Mouse (Mus musculus) gastrocnemius, postnatal 36 days (tissue): ENCODE data around the gene Lamc2. TPM values are rescaled to one million over a fixed set of nuclear protein-coding genes. Genes with fewer than 3 reads are reported as not detected.
A peak's percentile ranks its signal among the peaks of the same experiment; 100 is the strongest.

Source experiments
- DNase-seq, 2 experiments: peaks; one replicate each; pipeline ENCODE4 v3.0.0; 2022
- intact Hi-C: fragments of 180-260 bp; cut with DNase I; formaldehyde crosslinking; loops from one replicate; pipeline ENCODE4 v1.15.1; 2025
- long read RNA-seq, 2 experiments: library from polyadenylated mRNA; stranded (forward); transcript quantifications; one replicate each; pipeline ENCODE4 v2.0.0; 2021
- total RNA-seq, 2 experiments: library from RNA; stranded (reverse); gene quantifications; 2 replicates each; pipeline ENCODE4 v1.2.3; 2021

The Lamc2 gene
- total RNA-seq: 1 to 10 TPM; 3.7 to 3.9 TPM
- long read RNA-seq, experiment 1, partial matches to known transcripts: 2 of 6 reads
- long read RNA-seq, experiment 1, other reads (novel, unspliced or antisense): 3 of 6 reads
- long read RNA-seq, experiment 2, partial matches to known transcripts: 1 of 1 reads
- long read RNA-seq, experiment 2, other reads (novel, unspliced or antisense): 0 of 1 reads

DNA sequence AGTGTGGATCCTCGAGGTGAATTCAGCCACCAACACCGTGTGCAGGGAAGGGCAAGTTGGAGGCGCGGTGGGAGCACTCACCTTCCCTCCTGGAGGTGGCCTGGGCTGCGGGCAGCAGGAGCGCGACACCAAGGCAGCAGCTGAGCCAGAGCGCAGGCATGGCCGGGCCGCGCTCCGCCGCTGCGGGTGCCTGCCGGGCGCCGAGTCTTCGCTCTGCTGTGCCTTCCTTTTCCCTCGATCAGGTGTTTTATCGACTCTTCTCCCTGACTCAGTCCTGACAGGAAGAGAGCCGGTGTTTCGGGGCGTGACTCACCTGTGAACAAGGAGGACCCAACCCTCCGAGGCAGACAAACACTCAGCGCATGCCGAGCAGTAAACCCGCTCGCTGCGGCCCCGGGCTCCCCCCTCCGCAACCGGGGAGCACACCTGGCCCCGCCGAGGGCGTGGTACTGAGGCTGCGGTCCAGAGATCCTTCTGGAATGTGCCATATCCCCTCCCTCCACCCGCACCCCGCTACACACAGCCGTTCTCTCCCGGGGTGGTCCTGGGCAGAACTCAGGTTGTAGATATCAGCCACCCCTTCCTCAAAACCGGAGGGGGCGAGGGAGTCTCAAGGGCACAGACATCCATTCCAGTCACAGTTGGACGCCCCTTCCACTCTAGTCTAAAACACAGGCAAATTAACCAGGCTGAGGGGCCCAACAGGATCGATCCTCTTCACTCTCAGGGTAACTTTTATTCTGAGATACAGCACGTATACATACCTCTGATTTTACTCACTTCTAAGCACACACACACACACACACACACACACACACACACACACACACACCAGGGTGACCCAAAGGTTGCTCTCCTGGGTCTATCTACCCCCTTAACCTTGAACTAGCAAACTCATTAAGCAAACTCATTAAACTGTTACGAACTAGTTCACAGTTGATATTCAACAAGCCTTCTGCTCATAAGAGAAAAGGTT, at the start of gene Lamc2:
TSS of gene Lamc2 (minus strand) at position 620 of the 976 bp plus-strand sequence.
- intact Hi-C loops: no loop called here

DNA sequence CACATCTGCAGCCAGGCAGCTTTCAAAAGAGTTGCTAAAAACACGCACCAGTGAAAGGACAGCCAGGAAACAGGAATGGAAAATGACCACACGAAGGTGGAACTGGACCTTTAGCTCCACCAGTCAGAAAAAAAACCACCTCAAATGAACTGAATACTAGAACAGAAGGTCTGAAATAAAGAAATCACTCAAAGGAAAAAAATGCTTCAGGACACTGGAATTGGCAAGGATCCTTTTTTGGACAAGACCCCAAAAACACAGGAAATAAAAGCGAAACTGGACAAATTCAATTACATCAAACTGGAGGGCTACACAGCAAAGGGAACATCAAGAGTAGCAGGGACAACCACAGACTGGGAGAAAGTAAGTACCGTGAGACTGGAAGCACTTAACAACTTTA, 49.3 kb upstream of the Lamc2 start:
- intact Hi-C loops: no loop called here
- no peak for DNase-seq

More for the DNA sequence above, at the start of gene Lamc2:
- no peak for DNase-seq

GRCm38 (mm10) chr1:153231681-153232080, 45.4 kb upstream of the Lamc2 start:
- intact Hi-C loops: no loop called here
- DNase-seq: no peak

- no peak for DNase-seq
- intact Hi-C loops: loop anchor here (10.0 kb wide), 1 partner anchor 157 kb away; no protein-coding TSS in a partner anchor
Measured at GRCm38 (mm10) chr1:153227916-153228315, 41.7 kb upstream of the Lamc2 start.

- no peak for DNase-seq
- intact Hi-C loops: loop anchor here (10.0 kb wide), 1 partner anchor 158 kb away; no protein-coding TSS in a partner anchor
Measured at GRCm38 (mm10) chr1:153227096-153227495, 40.8 kb upstream of the Lamc2 start.

GRCm38 (mm10) chr1:153225786-153226725, 39.8 kb upstream of the Lamc2 start:
- no peak for DNase-seq
- intact Hi-C loops: loop anchor here (10.0 kb wide), 1 partner anchor 159 kb away; no protein-coding TSS in a partner anchor

GRCm38 (mm10) chr1:153224331-153224730, 38.1 kb upstream of the Lamc2 start:
- intact Hi-C loops: loop anchor here (10.0 kb wide), 1 partner anchor 160 kb away; no protein-coding TSS in a partner anchor
- no peak for DNase-seq

DNA sequence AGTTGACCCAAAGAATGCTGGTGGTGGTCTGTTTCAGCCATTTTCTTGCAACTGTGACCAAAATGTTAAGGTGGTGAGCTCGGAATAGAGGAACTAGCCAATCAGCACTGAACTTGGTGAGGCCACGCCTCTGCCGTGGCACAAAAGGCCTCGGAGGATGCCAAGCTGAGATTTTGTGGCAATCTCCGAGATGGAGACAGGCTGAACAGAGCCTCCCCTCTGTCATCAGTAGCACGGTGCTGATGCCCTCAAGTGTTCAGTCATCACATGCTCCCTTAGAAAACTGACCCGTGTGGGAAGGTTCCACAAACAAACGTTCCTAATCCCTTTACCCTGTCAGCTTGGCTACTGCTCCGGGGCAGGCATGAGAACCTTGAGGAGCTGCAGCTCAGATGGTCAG, 33.1 kb upstream of the Lamc2 start:
- intact Hi-C loops: no loop called here

GRCm38 (mm10) chr1:153216516-153216915, 30.3 kb upstream of the Lamc2 start:
- no peak for DNase-seq
- intact Hi-C loops: no loop called here

More for the DNA sequence above, 33.1 kb upstream of the Lamc2 start:
- no peak for DNase-seq

GRCm38 (mm10) chr1:153215676-153216075, 29.4 kb upstream of the Lamc2 start:
- intact Hi-C loops: no loop called here
- DNase-seq: no peak

GRCm38 (mm10) chr1:153210992-153211391, 24.7 kb upstream of the Lamc2 start:
- intact Hi-C loops: loop anchor here (5.0 kb wide), 1 partner anchor 99 kb away; no protein-coding TSS in a partner anchor
- DNase-seq: no peak

GRCm38 (mm10) chr1:153210198-153210597, 24.0 kb upstream of the Lamc2 start:
- intact Hi-C loops: loop anchor here (5.0 kb wide), 1 partner anchor 98 kb away; no protein-coding TSS in a partner anchor
- no peak for DNase-seq

DNA sequence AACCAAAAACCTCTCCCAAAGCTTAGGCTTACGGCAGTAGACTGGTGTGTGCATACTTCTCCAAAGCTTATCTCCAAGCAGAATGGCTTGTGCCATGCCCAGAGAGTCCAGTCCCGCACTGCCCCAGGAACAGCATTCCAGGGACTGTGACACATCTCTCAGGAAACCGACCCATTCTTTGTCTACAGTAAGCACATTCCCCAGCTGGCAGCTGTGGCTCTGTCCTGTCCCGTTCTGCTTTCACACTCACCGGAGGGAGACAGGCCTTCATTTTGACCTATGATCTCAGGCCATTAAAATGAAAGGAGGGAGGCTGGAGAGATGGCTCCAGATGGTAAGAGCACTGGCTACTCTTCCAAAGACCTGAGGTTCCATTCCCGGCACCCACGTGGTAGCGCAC, 15.9 kb upstream of the Lamc2 start:
- intact Hi-C loops: no loop called here
- no peak for DNase-seq

DNA sequence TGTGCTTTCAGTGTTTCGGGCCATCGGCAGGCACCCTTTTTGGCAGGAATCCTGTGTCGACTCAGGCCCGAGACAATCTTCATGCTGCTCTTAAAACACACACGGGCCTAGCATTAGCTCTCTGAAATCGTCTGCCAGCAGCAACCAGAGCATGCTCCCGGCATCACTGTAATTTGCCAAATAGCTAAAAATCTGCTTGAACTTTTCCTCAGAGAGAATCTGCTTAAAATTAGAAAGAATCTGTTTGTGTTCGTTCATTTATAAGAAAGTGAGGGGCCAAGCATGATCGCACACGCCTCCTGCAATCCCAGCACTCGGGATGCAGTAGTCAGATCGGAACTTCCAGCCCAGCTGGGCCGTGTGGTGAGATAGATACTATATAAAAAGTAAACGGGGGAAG, 15.2 kb upstream of the Lamc2 start:
- intact Hi-C loops: no loop called here

DNA sequence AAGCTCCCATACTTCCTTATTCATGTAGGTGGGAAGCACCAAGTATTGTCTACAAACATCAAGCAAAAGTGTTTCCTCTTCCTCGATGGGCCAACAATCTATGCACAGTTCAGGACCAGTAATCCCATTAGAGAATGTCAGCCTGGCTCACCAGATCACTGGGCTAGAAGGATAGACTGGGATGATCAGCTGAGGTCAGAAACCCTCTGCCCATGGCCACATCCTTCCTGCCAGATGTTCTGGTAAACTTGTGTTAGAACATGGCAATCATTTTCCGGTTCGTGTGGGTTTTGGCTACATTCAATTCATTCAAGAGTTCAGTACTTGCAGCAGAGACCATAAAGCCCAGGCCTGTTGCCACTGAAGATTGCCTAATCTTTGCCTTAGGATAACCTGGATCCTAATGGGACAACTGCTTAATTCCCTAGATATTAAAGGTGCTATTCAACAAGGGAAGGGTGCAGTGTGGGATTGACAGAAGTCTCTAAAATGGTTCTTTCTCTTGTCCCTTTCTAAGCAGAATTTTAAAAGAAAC, 11.1 kb upstream of the Lamc2 start:
- DNase-seq: no peak
- intact Hi-C loops: no loop called here

More for the DNA sequence above, 15.2 kb upstream of the Lamc2 start:
- no peak for DNase-seq

GRCm38 (mm10) chr1:153192945-153193344, 6.7 kb upstream of the Lamc2 start:
- no peak for DNase-seq
- intact Hi-C loops: no loop called here

GRCm38 (mm10) chr1:153192379-153192778, 6.1 kb upstream of the Lamc2 start:
- no peak for DNase-seq
- intact Hi-C loops: no loop called here

DNA sequence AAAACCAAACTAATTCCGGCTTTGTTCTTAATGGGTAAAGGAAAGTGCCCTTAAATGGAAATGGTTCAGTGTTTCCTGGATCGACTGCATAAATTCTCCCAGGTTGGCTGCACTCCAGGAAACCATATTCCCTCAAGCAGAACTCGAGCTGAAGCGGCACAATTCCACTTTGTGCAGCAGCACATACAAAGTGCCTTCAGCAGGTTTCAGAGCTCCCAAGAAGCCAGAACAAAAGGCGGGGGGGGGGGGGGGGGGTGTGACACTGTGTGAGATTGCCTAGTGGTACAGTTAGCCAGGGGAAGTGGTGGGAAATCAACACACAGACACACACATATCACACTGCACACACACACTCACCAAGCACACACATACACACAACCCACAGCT, 5.7 kb upstream of the Lamc2 start:
- intact Hi-C loops: no loop called here
- peak in 1 of 2 experiments; percentile 28 for DNase-seq

GRCm38 (mm10) chr1:153191237-153191942, 5.1 kb upstream of the Lamc2 start:
- DNase-seq: no peak
- intact Hi-C loops: no loop called here
